Mouse (Mus musculus): ENCODE results near the gene Adtrp.

The Adtrp gene

GRCm38 (mm10) chr13:41773812-41774376 is 73.6 kb downstream of the Adtrp start:
- no peak for DNase-seq

GRCm38 (mm10) chr13:41771061-41771460 is 76.4 kb downstream of the Adtrp start:
- no peak for DNase-seq

DNA sequence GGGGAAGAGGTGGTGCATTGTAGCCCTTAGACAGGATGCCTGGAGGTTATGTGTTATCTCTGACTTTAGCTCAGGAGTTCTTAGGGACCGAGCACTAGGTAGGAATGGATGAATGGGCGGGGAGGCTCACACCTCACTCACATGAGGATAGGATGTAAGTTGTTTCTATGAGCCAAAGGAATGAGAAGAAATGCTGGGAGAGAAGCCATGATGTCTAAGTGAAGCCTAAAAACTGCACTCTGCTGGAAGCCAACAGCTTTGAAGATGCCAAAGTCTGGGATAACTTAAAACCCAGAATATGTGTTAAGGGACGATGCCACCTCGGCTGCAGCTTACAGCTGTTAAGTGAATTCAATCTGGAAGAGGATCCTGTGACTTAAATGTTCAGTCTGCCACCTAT is 79.5 kb downstream of the Adtrp start:
- DNase-seq, result no peak

GRCm38 (mm10) chr13:41761986-41762385 is 85.5 kb downstream of the Adtrp start:
- no peak for DNase-seq

- no peak for DNase-seq
Observed at GRCm38 (mm10) chr13:41760484-41760883, 87.0 kb downstream of the Adtrp start.

- no peak for DNase-seq
Observed at GRCm38 (mm10) chr13:41758550-41759465, 88.7 kb downstream of the Adtrp start.

- DNase-seq, result no peak
Observed at GRCm38 (mm10) chr13:41753114-41753513, 94.4 kb downstream of the Adtrp start.

DNA sequence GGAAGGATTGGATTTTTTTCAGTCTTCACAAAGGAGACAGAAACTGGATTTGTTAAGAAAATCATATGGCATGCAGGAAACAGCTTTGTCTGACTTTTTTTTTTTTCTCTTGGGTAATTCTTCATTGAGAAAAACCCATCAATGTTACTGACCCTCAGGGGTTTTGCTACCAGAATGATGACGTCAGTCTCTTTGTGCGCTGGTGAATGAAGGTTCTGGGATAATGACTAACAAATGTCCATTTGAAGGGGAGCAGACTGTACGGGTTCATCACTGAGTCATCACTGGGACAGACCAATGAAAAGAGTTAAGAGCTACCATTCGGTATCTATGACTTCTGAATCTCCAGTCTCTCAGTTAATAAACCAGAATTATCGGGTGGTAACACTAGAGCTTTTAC is 97.0 kb downstream of the Adtrp start:
- no peak for DNase-seq

- no peak for DNase-seq
Observed at GRCm38 (mm10) chr13:41748866-41749265, 98.6 kb downstream of the Adtrp start.

- DNase-seq, result no peak
Observed at GRCm38 (mm10) chr13:41747691-41748090, 99.8 kb downstream of the Adtrp start.

DNA sequence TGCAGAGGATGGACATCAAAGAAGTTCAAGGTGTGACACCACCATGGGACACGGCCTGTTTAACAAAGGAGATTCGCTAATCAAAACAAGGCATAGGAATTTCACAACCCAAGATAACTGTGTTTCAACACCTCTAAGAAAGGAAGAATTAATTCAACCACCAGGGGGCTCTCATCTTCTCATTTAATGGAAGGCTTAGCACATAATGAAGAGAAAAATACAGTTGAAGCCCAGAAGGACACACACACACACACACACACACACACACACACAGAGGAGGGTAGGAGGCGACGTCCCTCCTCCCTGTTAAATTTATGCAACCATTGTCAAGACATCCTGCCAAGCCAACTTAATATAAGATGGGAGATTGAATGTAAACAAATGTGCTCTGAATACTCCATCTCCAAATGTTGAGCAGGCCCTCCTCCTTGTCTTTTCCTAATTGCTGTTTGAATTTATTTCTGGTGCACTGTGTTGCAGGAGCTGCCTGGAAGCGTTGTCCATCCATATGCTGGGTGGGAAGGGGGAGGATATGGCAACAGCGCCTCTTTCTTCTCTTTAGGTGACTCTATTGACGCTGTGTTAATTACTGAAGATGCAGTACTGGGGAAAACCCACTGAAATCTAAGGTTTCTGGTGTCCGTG is 100.4 kb downstream of the Adtrp start:
- DNase-seq, result peak; percentile 7

GRCm38 (mm10) chr13:41740456-41741085 is 106.9 kb downstream of the Adtrp start:
- DNase-seq, result no peak

- DNase-seq, result no peak
Observed at GRCm38 (mm10) chr13:41737628-41738309, 109.7 kb downstream of the Adtrp start.

DNA sequence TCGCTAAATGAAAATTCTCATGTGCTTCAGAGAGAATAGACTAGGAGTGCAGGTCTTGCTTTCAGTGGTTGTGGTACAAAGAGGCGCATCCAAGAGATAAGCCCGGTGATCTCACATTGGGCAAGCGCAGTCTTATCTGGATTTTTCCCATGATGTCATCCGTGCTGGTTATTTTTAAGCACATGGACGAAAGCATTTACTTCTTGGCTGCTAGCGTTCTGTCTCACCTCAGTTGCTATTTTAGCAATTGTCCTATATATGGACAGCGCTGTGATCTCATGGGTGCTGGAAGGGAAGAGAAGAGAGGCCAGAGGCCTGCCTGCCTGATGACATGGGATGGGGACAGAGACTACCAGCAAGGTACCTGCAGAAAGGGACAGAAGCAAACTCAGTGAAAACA is 117.8 kb downstream of the Adtrp start:
- no peak for DNase-seq

DNA sequence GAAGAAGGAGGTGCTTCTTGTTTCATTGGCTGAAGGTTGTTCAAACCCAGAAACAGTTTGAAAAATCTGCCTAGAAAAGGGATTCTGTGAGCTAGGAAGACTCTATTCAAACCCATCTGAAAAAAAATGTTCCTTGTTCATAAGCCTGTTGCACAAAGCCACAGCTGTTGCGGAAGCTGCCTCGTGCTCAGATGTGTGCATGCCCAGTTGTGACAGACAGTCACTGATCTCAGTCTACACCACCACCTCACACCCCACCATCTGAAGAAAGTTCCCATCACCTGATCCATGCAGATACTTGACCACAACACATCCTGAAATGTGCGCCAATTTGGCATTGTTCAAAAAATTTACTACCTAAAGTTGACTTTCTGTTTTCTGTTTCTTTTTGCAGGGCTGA is 119.7 kb downstream of the Adtrp start:
- DNase-seq, result no peak

- no peak for DNase-seq
Observed at GRCm38 (mm10) chr13:41719331-41719730, 128.2 kb downstream of the Adtrp start.

DNA sequence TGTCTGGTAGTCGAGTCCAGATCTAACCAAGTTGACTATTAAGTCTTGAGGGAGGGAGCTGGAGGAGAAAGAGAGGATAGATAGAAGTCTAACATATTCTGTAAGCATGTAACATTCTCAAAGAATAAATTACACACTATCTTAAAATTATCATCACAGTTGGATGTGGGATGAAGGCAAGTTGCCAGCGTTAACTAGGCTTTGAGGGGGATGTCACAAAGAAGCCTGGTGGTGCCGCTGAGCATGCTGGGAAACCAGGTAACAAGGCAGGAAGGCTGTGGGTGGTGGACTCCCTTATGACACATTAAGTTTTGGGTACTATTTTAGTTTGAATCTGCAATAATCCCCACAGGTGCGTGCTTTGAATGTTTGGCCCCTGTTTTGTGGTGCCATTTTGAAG is 129.4 kb downstream of the Adtrp start:
- no peak for DNase-seq
